Mouse (Mus musculus): ENCODE measurements at regions not wholly inside any gene's neighbourhood (a gene's known extent, or its start where the extent isn't known, plus 50 kb on each side); places are given as distances from the start of the nearest gene placed in this dataset.

DNA sequence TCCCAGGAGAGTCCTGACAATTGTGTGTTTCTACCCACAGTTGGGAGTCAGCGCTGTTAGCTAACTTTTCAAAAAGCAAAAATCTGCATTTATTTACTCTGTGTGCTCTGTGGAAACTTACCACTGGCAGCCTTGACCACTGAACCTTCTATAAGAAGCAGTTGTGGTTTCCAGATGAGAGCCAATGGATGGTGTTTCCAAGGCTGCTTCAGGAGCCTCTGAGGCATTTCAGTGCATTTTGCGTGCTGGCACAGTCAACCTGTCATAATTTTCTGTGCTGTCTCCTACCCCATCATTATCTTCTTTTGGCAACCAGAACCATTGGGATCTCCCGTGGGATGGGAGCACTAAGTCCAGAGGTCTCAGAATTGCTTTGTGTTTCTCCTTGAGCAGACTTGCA is 60.3 kb downstream of the 4930544G11Rik start:
- no peak for DNase-seq (ENCODE audit: low spot score)

GRCm38 (mm10) chr6:66023531-66023930 is 71.1 kb downstream of the 4930544G11Rik start:
- DNase-seq (ENCODE audit: low spot score), result no peak

- DNase-seq (ENCODE audit: low spot score), result no peak
Observed at GRCm38 (mm10) chr6:66036789-66037188, 84.4 kb downstream of the 4930544G11Rik start.

- DNase-seq (ENCODE audit: low spot score), result no peak
Observed at GRCm38 (mm10) chr6:66051852-66052251, 99.4 kb downstream of the 4930544G11Rik start.

DNA sequence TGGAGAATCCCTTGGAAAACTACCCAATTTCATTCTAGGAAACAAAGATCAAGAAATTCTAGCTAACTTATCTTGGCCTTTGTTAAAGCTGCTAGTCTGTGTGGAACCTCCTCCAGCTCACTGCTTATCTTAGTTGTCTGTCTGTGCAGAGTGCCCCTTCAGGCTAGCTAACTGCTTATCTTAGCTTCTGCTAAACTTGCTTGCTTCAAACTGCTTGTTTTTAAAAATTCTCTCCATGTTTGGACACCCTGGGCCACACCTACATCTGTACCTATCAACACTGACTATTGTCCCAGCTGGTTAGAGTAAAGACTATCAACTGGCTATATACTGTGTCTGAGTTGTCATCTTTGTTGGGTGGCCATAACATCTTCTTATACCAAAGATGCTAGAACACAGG is 100.0 kb downstream of the 4930544G11Rik start:
- DNase-seq (ENCODE audit: low spot score), result no peak

DNA sequence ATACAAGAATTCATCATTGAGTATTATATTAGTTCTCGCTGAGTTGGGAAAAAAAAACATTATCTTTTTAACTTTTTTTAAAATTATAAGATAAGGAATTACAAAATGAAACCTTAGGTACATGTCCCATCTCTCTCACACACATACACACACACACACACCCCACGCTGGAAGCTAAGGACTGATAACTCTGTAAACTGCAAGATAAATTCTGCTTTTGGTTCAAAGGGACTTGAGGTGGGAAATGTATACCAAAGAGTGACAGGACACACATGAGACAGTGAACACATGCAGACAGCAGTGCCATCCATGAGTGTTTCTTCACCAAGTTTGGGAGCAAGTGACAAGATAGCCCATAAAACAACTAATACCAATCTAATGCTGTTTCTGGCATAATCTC is 100.8 kb downstream of the 4930544G11Rik start:
- no peak for DNase-seq (ENCODE audit: low spot score)

DNA sequence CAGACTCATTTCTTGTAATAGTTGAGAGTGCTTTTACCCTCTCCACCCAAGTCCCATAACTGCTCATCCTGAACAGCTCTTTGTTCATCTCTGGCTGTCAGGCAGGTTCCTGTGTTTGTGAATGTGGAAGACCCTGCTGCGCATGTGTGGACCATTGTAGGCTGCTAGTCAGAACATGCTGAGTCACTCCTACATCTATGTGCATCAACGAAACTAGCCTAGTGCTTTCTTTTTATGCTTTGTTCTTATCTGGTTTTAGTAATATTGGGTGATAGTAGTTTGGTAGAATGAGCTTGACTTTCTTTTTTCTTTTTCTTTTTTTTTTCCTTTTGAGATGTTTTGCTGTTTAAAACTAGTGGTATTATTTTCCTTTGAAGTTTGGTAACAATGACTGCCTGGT is 116.5 kb downstream of the 4930544G11Rik start:
- DNase-seq (ENCODE audit: low spot score), result no peak

- DNase-seq (ENCODE audit: low spot score), result no peak
Observed at GRCm38 (mm10) chr6:66077445-66077844, 125.0 kb downstream of the 4930544G11Rik start.

GRCm38 (mm10) chr6:66078769-66079168 is 126.4 kb downstream of the 4930544G11Rik start:
- no peak for DNase-seq (ENCODE audit: low spot score)

GRCm38 (mm10) chr6:66101555-66102071 is 149.2 kb downstream of the 4930544G11Rik start:
- DNase-seq (ENCODE audit: low spot score), result no peak

- DNase-seq (ENCODE audit: low spot score), result no peak
Observed at GRCm38 (mm10) chr6:66114366-66114765, 162.0 kb downstream of the 4930544G11Rik start.

DNA sequence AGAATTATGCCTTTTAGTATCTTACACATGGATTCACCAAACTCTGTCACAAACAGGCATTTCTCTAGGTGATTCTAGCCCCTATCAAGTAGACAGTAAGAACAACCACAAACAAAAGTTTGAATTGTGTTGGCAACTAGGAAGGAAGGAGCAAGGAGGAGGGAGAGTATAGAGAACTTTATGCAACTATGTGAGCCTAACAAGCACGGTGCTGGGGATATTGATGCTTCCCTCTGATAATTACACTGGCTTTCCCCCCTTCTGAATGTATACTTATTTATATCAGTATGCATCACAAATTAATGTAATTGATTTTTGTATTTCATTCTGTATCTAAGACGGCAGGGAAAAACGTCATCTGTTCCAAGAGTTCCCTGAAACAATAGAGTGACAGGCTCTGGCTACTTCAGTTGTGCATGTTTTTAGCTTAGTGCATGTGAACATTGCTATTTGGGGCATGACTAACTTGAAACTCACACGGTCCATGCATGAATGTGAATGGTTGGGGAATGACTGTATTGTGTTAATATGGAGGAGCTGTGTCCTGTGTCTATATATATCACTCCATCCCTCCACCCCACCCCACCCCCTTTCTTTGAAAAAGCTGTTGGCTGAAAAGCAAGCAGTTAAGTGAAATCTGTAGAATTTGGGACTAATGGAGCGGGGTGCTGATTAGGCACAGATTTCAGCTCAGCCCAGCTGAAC is 169.2 kb downstream of the 4930544G11Rik start:
- no peak for DNase-seq (ENCODE audit: low spot score)

GRCm38 (mm10) chr6:66124292-66124691 is 171.9 kb downstream of the 4930544G11Rik start:
- DNase-seq (ENCODE audit: low spot score), result no peak

DNA sequence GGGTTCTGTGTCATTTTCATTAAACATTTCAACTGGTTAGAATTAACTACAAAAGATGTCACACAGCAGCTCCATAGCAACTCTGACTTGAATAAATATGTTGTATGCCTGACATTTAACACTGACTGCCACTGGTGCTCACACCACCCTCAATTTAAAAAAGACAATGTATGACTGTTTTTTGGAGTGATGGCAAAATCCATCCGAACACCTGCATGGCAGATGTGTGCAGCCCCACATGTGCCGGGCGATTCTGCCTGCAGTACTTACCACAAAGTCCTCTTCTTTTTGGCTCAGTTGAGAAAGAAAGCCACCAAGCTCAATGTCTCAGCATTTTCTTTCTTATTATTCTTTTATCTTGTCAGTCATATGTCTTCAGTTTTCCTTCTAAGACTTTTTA is 199.4 kb downstream of the 4930544G11Rik start:
- DNase-seq (ENCODE audit: low spot score), result no peak

GRCm38 (mm10) chr6:66154831-66155230 is 202.4 kb downstream of the 4930544G11Rik start:
- no peak for DNase-seq (ENCODE audit: low spot score)

GRCm38 (mm10) chr6:66160805-66161204 is 208.4 kb downstream of the 4930544G11Rik start:
- DNase-seq (ENCODE audit: low spot score), result no peak

DNA sequence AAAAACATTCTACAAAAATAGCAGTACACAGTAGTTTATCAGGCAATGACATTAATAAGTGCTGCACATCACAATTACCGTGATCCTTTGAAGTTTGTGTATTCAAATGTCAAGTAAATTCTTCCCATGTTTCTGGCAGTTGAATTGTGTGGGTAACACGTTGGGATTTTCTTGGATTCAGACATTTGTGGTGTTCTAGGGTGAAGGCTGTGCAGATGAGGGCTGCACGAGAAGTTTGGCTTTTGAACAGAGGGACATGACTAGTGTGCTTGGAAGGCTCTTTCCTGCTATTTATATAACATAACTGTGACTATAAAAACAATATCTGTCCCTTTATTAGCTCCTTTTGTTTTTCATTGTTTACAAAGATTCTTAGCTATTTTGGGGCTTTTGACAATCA is 216.5 kb downstream of the 4930544G11Rik start:
- DNase-seq (ENCODE audit: low spot score), result no peak

DNA sequence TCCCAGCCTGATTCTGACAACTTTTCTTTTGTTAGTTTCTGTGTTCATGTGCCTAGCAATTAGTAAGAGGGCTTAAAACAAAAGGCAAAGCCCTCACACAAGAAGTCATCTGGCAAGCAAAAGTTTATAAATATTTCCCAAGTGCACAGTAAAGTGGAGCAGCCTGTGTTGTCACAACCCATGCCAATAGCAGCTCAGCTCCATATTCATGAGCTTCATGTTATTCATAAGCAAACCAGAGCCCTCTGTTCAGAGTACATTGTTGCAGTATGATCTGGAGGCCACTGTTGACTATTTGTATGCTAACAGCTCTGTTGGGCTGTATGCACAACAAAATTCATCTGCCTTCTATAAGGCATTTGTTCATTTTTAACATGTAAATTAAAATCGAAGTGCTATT is 245.6 kb downstream of the 4930544G11Rik start:
- DNase-seq (ENCODE audit: low spot score), result no peak

- DNase-seq (ENCODE audit: low spot score), result no peak
Observed at GRCm38 (mm10) chr6:66200136-66200790, 247.9 kb downstream of the 4930544G11Rik start.

- no peak for DNase-seq (ENCODE audit: low spot score)
Observed at GRCm38 (mm10) chr6:66206197-66206925, 254.0 kb downstream of the 4930544G11Rik start.

DNA sequence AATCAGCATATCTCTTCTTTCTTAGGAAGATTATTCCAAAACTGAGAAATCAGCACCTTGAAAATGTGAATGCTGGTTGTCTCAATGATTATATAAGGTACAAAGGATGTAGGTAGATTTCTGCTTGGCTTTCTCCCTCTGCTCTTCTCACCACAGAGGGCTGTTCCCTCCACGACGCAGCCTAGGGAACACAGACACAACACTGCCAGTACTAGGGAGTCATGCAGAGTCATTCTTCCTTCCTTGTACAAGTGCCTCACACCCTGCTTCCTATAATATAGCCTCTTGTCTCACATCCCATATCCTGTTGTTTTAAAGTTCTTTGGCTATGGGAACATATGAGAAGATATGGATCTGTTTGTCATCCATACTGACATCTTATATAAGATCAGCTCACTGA is 265.1 kb downstream of the 4930544G11Rik start:
- DNase-seq (ENCODE audit: low spot score), result no peak

GRCm38 (mm10) chr6:66224164-66224903 is 271.9 kb downstream of the 4930544G11Rik start:
- DNase-seq (ENCODE audit: low spot score), result no peak

All from adipocyte (in vitro differentiated cells).